Mouse (Mus musculus): ENCODE data around the gene Rgl1. TPM values are rescaled to one million over a fixed set of nuclear protein-coding genes. Genes with fewer than 3 reads are reported as not detected.
A peak's percentile ranks its signal among the peaks of the same experiment; 100 is the strongest.

The Rgl1 gene
- polyA plus RNA-seq, 1 experiment from 2014 or later, result 9.8 TPM

GRCm38 (mm10) chr1:152615987-152616776 is 150.0 kb downstream of the Rgl1 start:
- no peak for DNase-seq (ENCODE audit: low spot score)

GRCm38 (mm10) chr1:152614743-152615380 is 151.3 kb downstream of the Rgl1 start:
- no peak for DNase-seq (ENCODE audit: low spot score)

- DNase-seq (ENCODE audit: low spot score), result no peak
Observed at GRCm38 (mm10) chr1:152613158-152613857, 152.8 kb downstream of the Rgl1 start.

GRCm38 (mm10) chr1:152612535-152613157 is 153.5 kb downstream of the Rgl1 start:
- DNase-seq (ENCODE audit: low spot score), result no peak

- DNase-seq (ENCODE audit: low spot score), result no peak
Observed at GRCm38 (mm10) chr1:152609547-152609946, 156.6 kb downstream of the Rgl1 start.

- DNase-seq (ENCODE audit: low spot score), result no peak
Observed at GRCm38 (mm10) chr1:152609006-152609405, 157.1 kb downstream of the Rgl1 start.

- DNase-seq (ENCODE audit: low spot score), result no peak
Observed at GRCm38 (mm10) chr1:152607765-152608164, 158.4 kb downstream of the Rgl1 start.

GRCm38 (mm10) chr1:152606727-152607126 is 159.4 kb downstream of the Rgl1 start:
- no peak for DNase-seq (ENCODE audit: low spot score)

GRCm38 (mm10) chr1:152605895-152606625 is 160.1 kb downstream of the Rgl1 start:
- no peak for DNase-seq (ENCODE audit: low spot score)

GRCm38 (mm10) chr1:152604147-152604546 is 162.0 kb downstream of the Rgl1 start:
- no peak for DNase-seq (ENCODE audit: low spot score)

- DNase-seq (ENCODE audit: low spot score), result no peak
Observed at GRCm38 (mm10) chr1:152603628-152604027, 162.5 kb downstream of the Rgl1 start.

- no peak for DNase-seq (ENCODE audit: low spot score)
Observed at GRCm38 (mm10) chr1:152600494-152600893, 165.7 kb downstream of the Rgl1 start.

GRCm38 (mm10) chr1:152599347-152599746 is 166.8 kb downstream of the Rgl1 start:
- DNase-seq (ENCODE audit: low spot score), result no peak

- no peak for DNase-seq (ENCODE audit: low spot score)
Observed at GRCm38 (mm10) chr1:152594690-152595089, 171.5 kb downstream of the Rgl1 start.

GRCm38 (mm10) chr1:152593831-152594549 is 172.2 kb downstream of the Rgl1 start:
- peak; percentile 79 for DNase-seq (ENCODE audit: low spot score)

- no peak for DNase-seq (ENCODE audit: low spot score)
Observed at GRCm38 (mm10) chr1:152593382-152593781, 172.8 kb downstream of the Rgl1 start.

- DNase-seq (ENCODE audit: low spot score), result no peak
Observed at GRCm38 (mm10) chr1:152592609-152593008, 173.5 kb downstream of the Rgl1 start.

GRCm38 (mm10) chr1:152591746-152592498 is 174.2 kb downstream of the Rgl1 start:
- DNase-seq (ENCODE audit: low spot score), result no peak

GRCm38 (mm10) chr1:152590321-152590720 is 175.8 kb downstream of the Rgl1 start:
- no peak for DNase-seq (ENCODE audit: low spot score)

All from thymus, postnatal 0 days (tissue).